Mouse (Mus musculus): Measurements from ENCODE around the gene Col1a1.

GRCm38 (mm10) chr11:94937335-94937781 is 1.3 kb downstream of the Col1a1 start:
- TF ChIP-seq CTCF (IDR thresholded peaks at IDR 0.05; ENCODE audit: low read depth) (no peak), EP300 (IDR thresholded peaks at IDR 0.05; ENCODE audit: low read depth) (no peak)
